In the genomic region with DNA sequence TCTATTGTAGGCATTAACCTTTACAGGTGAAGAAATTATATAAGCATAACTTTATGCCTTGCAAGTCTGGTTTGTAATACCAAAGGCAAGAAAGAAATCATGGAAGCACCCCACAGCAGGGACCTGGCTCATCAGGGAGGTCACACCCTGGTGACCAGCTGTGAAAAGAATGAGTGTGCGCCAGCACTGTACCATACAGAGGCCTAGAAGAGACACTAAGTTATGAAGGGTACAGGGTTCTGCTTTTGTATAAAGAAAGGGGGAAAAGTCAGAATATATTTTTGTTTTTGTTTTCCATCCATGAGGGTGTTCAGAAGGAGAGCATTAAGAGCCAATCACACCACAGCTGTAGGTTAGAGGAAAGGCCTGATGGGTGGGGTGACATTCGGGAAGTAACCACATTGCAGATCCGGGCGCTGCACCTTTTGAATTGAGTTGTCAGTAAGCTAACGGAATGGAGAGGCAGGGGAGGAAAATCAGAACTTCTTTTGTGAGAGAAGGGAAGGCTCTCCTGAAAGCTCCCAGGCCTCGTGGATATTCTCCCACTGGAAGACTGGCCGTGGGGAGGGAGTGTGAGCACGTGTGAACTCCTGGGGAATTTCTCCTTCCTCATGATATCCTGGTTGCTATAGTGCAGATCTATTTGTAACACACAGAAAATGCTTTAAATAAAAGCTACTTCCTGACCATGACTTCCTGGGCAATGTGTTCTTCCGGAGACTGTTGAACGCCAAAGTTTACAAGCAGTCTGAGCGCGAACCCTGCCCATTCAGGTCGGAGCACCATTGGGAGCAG, we compare ENCODE assay signal across 9 mouse cellular contexts.
DNase-seq lines count a peak whose midpoint lies in the region; ATAC-seq and TF ChIP-seq lines count a peak whose summit lies in the region.
"Had no signal": no experiment of that assay in that cellular context is flagged by ENCODE, and none has a peak within 500 bp of the region (broad histone marks: within the 10 kb centered on the region; RNA-seq: fewer than 3 reads in every experiment).

No protein-coding gene starts in this region.

- H3K4me1 ChIP-seq in forebrain, embryonic 10.5 days: peaks cover 34% of the 10 kb centered on the region
- H3K4me1 ChIP-seq in forebrain, embryonic 12.5 days: peaks cover 28% of the 10 kb centered on the region
- H3K4me1 ChIP-seq in heart, postnatal 0 days (ENCODE audit: control insufficient read depth, insufficient read depth): peaks cover 5% of the 10 kb centered on the region; the same call in 1 of the 2 replicates

- H3K9me3 ChIP-seq in forebrain, embryonic 10.5 days: no peaks in the 10 kb centered on the region
- H3K9me3 ChIP-seq in forebrain, embryonic 12.5 days: no peaks in the 10 kb centered on the region
- no peaks in the 10 kb centered on the region for H3K9me3 ChIP-seq in heart, postnatal 0 days (replicated peaks; ENCODE audit: control insufficient read depth, low read length)
- H3K9me3 ChIP-seq: G1E had no signal

- peak overlapping the region; percentile 75 for H3K27ac ChIP-seq in forebrain, embryonic 10.5 days
- H3K27ac ChIP-seq in forebrain, embryonic 12.5 days: no peak overlapping the region
- peak overlapping the region; percentile 70 for H3K27ac ChIP-seq in heart, postnatal 0 days (ENCODE audit: low read depth)

- no peak for TF ChIP-seq EP300 in heart, postnatal 0 days (IDR thresholded peaks at IDR 0.05; ENCODE audit: low read depth)

- no peak overlapping the region for H3K4me3 ChIP-seq in forebrain, embryonic 10.5 days
- no peak overlapping the region for H3K4me3 ChIP-seq in forebrain, embryonic 12.5 days (replicated peaks)
- peak overlapping the region; percentile 22; the same call in 1 of the 2 replicates for H3K4me3 ChIP-seq in heart, postnatal 0 days (ENCODE audit: low read depth, low read length)

- TF ChIP-seq CTCF in heart, postnatal 0 days (IDR thresholded peaks at IDR 0.05; ENCODE audit: low read depth): no peak; the same call in 1 of the 2 replicates

- no peak for DNase-seq in forebrain, embryonic 10.5 days (ENCODE audit: extremely low spot score, low spot score)
- peak; percentile 24 for DNase-seq in ES-CJ7 (ENCODE audit: low read depth, low spot score)
- DNase-seq in heart, postnatal 0 days (ENCODE audit: low spot score): peak; percentile 47
- DNase-seq in lung, postnatal 14 days: peak; percentile 48
- no peak for DNase-seq in embryo, embryonic 10 days (ENCODE audit: low spot score)
- no peak for DNase-seq in gastrocnemius, adult 18-20 months (ENCODE audit: low spot score)
- no peak for DNase-seq in cerebellum, postnatal 4 days (ENCODE audit: low spot score in 2 of 2)

- 72% methylated on average over 13 of the region's 13 CpGs for whole genome bisulfite sequencing in forebrain, embryonic 10.5 days
- WGBS in forebrain, embryonic 12.5 days: 68% methylated on average over 13 of the region's 13 CpGs
- 61% methylated on average over 13 of the region's 13 CpGs for WGBS in heart, postnatal 0 days

- no peak overlapping the region for H3K9ac ChIP-seq in forebrain, embryonic 12.5 days
- no peak overlapping the region for H3K9ac ChIP-seq in heart, postnatal 0 days (replicated peaks; ENCODE audit: low read depth, low read length)

- no peak for ATAC-seq in forebrain, embryonic 12.5 days (ENCODE audit: low FRiP score)
- peak; percentile 21; the same call in 1 of the 2 replicates for ATAC-seq in heart, postnatal 0 days (ENCODE audit: insufficient read depth, low read depth)

- no peaks in the 10 kb centered on the region for H3K27me3 ChIP-seq in forebrain, embryonic 10.5 days (ENCODE audit: poor library complexity, severe bottlenecking)
- H3K27me3 ChIP-seq in forebrain, embryonic 12.5 days: no peaks in the 10 kb centered on the region
- H3K27me3 ChIP-seq in heart, postnatal 0 days (ENCODE audit: control insufficient read depth, insufficient read depth, low read length): no peaks in the 10 kb centered on the region

- H3K36me3 ChIP-seq in forebrain, embryonic 10.5 days (replicated peaks): no peaks in the 10 kb centered on the region
- H3K36me3 ChIP-seq in forebrain, embryonic 12.5 days (replicated peaks): no peaks in the 10 kb centered on the region
- H3K36me3 ChIP-seq in heart, postnatal 0 days (replicated peaks; ENCODE audit: control insufficient read depth, insufficient read depth, low read length): no peaks in the 10 kb centered on the region
- H3K36me3 ChIP-seq: G1E had no signal

- H3K4me2 ChIP-seq in forebrain, embryonic 12.5 days: no peak overlapping the region
- H3K4me2 ChIP-seq in heart, postnatal 0 days (ENCODE audit: low read depth, low read length): peak overlapping the region; percentile 41; the same call in 1 of the 2 replicates

Comparison
In these comparisons a context has a peak if more than half of its experiments do, and no peak if none do; other contexts are left out.
1. DNase-seq: peak in ES-CJ7 (single experiment), heart, postnatal 0 days (single experiment) and lung, postnatal 14 days (single experiment); none in forebrain, embryonic 10.5 days (single experiment), embryo, embryonic 10 days (single experiment), gastrocnemius, adult 18-20 months (single experiment) and cerebellum, postnatal 4 days (0 of 2).